16 mouse cellular contexts compared by ENCODE assay signal in the genomic region with DNA sequence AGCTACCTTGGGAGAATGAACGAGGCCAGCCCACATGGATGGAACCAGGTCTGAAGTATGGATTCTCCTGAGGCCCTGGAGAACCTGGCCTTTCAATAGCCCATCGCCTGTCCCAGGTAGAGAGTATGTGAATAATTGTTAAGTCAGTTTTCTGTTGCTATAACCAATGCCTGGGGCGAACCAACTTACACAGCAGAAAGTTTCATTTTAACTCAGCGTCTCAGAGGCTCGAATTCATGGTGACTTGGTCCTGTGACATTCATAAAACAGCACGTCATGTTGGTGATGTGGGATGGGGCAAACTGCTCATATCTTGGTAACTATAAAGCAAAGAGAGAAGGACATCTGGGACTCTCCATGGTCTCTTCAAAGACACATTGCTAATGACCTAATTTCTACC.
"Had no signal": no experiment of that assay in that cellular context is flagged by ENCODE, and none has a peak within 500 bp of the region (broad histone marks: within the 10 kb centered on the region; RNA-seq: fewer than 3 reads in every experiment).

No protein-coding gene starts in this region.

- H3K4me3 ChIP-seq: neural tube, embryonic 13.5 days; neural tube, embryonic 15.5 days; stomach, embryonic 15.5 days had no signal

- H3K27ac ChIP-seq: neural tube, embryonic 13.5 days; neural tube, embryonic 15.5 days; stomach, embryonic 15.5 days; stomach, postnatal 0 days had no signal

- H3K4me1 ChIP-seq: neural tube, embryonic 15.5 days had no signal

- H3K36me3 ChIP-seq: neural tube, embryonic 13.5 days; neural tube, embryonic 15.5 days; stomach, embryonic 15.5 days had no signal

- H3K27me3 ChIP-seq: neural tube, embryonic 13.5 days; neural tube, embryonic 15.5 days; stomach, embryonic 15.5 days had no signal

- H3K4me2 ChIP-seq: neural tube, embryonic 13.5 days; neural tube, embryonic 15.5 days; stomach, embryonic 15.5 days had no signal

- H3K9me3 ChIP-seq: neural tube, embryonic 13.5 days; neural tube, embryonic 15.5 days; stomach, embryonic 15.5 days had no signal

- H3K9ac ChIP-seq: neural tube, embryonic 13.5 days; neural tube, embryonic 15.5 days; stomach, embryonic 15.5 days had no signal

- DNase-seq: retina, postnatal 1 day; right cerebral cortex, adult 18-20 months; right cerebral cortex, postnatal 14 days; right cerebral cortex, postnatal 25 days; right cerebral cortex, postnatal 4 days; spleen, adult 18-20 months; thymus, adult 18-20 months; thymus, adult 2 months; thymus, postnatal 14 days; thymus, postnatal 25 days; thymus, postnatal 36 days; thymus, postnatal 4 days had no signal
